Mouse (Mus musculus) Muller cell, postnatal 12 days (primary cell): ENCODE data around the gene Ube2e1.
A peak's percentile ranks its signal among the peaks of the same experiment; 100 is the strongest.
"Not testable (repeated sequence)": the region's sequence is repeated elsewhere in the genome, so short reads cannot be mapped to it uniquely, and the experiment has no call there.

Experiments
- DNase-seq: peaks from one replicate; pipeline ENCODE4 v3.0.0-alpha.2; 2015; ENCODE audit errors: inconsistent ontology term

Ube2e1 gene

GRCm38 (mm10) chr14:18261203-18261602, 70.5 kb downstream of the Ube2e1 start:
- no peak for DNase-seq

DNA sequence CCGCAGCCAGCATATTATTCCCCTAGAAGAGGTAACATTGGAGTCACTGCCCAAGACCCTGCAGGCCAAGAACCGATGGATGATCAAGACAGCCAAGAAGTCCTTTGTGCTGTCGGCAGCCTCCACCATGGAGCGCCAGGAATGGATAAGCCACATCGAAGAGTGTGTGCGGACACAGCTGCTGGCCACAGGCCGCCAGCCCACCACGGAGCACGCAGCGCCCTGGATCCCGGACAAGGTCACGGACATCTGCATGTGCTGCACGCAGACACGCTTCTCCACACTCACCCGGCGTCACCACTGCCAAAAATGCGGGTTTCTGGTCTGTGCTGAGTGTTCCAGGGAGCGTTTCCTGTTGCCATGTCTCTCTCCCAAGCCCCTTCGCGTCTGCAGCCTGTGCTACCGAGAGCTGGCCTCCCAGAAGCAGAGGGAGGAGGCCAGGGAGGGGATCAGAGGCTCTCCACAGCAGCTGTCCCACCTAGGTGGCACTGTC, 89.0 kb downstream of the Ube2e1 start:
- DNase-seq: no peak

DNA sequence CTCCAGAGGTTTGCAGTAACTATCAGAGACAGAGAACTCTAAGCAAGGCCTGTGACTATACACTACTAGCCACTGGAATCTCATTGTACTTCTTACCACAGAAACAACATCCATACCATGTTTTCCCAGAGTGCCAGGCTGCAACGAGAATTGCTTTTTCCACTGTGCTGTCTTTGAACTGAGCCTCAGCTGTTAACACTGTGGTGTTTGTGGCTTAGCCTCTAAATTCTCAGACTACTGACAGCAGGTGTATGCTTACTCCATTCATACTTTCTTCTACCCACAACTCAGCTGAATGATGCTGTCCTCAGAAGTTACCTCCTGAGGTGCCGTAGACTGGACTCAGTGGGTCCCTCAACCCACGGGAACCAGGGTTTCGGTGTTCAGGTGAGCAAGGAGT, 89.9 kb downstream of the Ube2e1 start:
- no peak for DNase-seq

DNA sequence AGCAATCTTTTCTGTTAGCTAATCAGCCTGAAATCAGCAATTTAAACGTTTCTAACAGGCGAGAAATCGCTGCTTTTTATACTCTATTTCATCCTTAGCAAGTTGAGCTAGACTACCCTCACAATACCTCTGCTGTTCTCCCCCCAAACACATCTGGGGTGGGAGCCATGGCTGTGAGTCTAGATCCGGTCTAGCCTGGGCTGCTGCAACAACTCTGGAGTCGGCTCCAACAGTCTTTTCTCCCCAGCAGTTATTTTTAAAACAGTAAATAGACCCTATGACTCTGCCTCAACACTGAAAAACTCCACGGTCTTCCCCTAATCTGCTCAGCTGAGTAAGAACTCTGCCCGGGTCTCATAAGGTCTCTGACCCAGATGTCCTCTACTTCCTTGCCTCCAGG, 91.5 kb downstream of the Ube2e1 start:
- no peak for DNase-seq

DNA sequence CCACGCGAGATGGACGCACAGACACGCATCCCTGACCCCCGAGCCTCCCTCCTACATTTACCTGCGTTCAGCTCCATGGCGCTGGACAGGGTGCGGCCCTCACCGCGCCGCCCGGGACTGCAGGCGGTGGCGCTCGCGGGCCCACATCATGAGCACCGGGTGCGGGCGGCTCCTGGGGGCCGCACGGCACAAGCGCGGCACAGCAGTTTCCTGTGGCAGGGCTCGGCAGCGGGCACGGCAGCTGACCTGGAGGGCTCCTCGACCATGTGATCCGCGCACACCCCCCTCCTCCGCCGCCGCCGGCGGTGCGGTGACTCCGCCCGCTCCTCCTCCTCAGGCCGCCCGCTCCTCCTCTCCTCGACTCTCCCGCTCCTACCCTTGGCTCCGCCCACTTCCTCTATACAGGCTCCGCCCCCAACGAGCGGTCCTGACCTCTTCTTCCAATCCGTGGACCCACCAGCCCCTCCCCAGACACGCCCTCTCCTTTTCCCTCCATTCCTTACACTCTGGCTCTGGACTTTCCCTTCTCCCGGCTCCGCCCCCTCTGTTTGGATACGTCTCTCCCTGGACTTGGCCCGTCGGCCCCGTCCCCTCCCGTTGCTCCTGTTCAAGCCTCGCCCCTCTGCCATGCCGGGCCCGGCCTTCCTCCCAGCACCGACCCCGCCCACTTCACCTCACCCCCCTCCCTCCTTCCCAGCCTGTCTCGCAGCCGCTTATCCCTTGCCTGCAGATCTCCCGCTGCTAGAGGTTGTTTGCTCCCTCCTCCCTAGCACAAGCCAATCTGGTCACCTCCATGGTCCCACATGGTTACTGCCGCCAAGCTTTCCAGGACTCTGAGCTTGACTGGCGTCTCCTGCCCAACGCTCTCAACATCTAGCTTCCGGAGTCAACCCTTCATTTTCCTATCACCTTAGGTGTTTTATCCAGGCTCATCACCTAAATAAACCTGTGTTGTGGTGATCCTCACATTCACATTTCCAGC, 92.6 kb downstream of the Ube2e1 start, which contains the start of gene Nr1d2:
Gene Nr1d2, minus strand, starts transcription at position 378 of the 982 bp plus-strand sequence.
- peak; percentile 100 for DNase-seq

- peak; percentile 99 for DNase-seq
Observed at GRCm38 (mm10) chr14:18238131-18238749, 93.4 kb downstream of the Ube2e1 start.

DNA sequence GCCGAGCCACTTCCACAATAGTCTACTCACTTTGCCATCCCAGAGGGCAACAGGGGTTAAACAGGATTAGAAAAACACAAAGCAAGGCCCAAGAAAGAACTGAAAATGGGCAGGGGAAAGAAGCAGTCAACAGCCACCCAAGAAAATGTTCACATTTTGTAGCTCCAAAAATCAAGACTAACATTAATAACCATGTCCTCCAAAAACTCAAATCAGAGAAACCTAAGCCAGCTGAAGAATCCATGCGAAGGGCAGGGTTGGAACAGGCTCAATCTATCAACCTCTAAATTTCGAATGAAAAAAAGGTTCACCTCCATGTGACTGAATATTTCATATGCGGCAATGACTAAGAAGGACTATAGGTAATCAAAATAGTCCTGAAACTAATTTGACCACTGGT, 94.3 kb downstream of the Ube2e1 start:
- no peak for DNase-seq

DNA sequence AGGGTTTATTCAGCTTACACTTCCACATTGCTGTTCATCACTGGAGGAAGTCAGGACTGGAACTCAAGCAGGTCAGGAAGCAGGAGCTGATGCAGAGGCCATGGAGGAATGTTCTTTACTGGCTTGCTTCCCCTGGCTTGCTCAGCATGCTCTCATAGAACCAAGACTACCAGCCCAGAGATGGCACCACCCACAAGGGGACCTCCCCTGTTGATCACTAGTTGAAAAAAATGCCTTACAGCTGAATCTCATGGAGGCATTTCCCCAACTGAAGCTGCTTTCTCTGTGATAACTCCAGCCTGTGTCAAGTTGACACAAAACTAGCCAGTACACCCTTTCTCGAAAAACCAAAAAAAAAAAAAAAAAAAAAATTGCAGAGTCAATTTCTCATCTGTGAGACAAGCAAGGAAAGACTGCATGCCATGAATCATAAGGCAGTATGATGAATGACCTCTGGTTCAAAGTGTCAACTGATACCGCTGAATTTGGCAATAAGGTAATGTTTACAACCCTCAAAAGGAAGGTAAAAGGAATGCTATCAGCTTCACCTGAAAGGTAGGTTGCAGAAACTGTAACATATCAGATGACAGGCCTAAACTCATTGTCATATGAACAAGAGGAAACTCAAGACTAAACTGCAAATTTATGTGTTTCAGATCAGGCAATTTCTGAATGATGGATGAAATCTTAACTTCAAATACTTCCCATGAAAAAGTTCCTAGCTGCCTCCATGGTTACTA, 95.0 kb downstream of the Ube2e1 start:
- not testable (repeated sequence) for DNase-seq

- DNase-seq: peak; percentile 31
Observed at GRCm38 (mm10) chr14:18233981-18234960, 97.4 kb downstream of the Ube2e1 start.

DNA sequence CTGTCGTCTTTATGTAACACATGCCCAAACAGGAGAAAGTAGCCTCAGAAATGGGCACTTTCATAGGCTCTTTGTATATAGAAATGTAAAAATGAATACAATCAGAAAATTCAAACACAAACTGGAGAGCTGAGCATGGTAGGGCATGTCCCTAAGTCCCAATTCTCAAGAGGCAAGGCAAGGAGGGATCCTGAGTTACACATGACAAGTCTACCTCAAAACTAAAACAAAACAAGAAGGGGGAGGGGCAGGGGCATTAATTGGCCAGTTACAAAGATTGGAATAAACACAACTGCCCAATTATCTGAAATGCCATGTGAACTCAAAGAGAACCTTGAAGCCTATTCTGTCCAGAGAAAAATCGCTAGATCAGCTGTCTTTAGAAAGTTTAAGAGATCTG, 98.6 kb downstream of the Ube2e1 start:
- peak; percentile 12 for DNase-seq
